Mouse (Mus musculus) heart, postnatal 25 days (tissue): ENCODE data around the gene Exoc6b. TPM values are rescaled to one million over a fixed set of nuclear protein-coding genes. Genes with fewer than 3 reads are reported as not detected.
"Not testable (repeated sequence)": the region's sequence is repeated elsewhere in the genome, so short reads cannot be mapped to it uniquely, and the experiment has no call there.

Experiments used
- DNase-seq: peaks from one replicate; pipeline ENCODE4 v3.0.0; 2022; ENCODE audit warnings: low spot score
- intact Hi-C: fragments of 180-260 bp; cut with DNase I; formaldehyde crosslinking; loops from one replicate; pipeline ENCODE4 v1.15.1; 2025
- total RNA-seq, 2 experiments: library from RNA; stranded (reverse); gene quantifications; 2 replicates each; pipeline ENCODE4 v1.2.3; 2021

The Exoc6b gene
- 10 to 100 TPM; 17.4 to 18.5 TPM for total RNA-seq

DNA sequence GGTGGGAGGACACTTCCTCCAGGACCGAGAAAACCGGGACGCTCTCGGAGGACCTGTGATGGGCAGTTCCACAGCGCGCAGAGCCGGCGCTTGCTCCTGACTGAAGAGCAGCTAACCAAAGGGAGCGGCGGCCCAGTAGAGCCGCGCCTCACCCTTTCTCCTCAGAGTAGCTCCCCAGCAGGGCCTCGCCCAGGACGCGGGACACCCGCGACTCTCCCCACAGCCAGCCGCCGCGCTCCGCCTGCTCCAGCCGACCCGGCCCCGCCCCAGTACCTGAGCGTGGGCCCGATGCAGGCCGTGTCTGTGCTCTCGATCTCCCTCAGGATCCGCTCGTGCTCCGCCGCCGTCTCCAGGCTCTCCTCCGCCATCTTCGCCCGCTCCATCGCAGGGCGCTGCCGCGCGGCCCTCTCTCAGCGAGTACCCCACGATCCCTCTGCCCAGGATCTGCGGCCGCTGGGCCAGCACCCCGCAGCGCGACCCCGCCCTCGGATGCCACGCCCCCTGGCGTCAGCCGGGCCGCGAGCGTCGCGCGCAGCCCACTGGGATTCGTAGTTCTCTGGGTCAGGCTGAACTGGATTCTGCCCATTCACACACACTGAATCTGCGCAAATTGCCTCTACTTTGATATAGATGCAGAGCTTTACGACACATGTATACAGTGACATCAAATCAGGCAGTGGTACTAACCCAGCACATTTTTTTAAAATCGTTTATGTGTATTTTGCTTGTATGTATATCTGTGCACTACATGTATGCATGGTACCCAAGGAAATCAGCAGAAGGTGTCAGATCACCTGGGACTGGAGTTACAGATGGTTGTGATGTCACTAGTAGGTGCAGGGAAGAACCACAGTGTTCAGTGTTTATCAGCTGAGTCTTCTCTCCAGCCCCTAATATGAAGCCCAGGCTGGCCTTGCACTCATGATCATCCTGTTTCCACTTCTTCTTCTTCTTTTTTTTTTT, at the start of gene Exoc6b:
Gene Exoc6b (minus strand): TSS at position 491 of the 963 bp plus-strand sequence.
- peak; percentile 78 for DNase-seq
- intact Hi-C loops = loop anchor here (2.0 kb wide), 1 partner anchor 31 kb away; no protein-coding TSS in a partner anchor

- intact Hi-C loops = loop anchor here (2.0 kb wide), 1 partner anchor 81 kb away; no protein-coding TSS in a partner anchor
- DNase-seq = not testable (repeated sequence)
Observed at GRCm38 (mm10) chr6:85117545-85118511, 48.5 kb upstream of the Exoc6b start.

- intact Hi-C loops = loop anchor here (10.0 kb wide), 1 partner anchor 940 kb away; no protein-coding TSS in a partner anchor
- DNase-seq = no peak
Observed at GRCm38 (mm10) chr6:85105033-85105615, 35.8 kb upstream of the Exoc6b start.

DNA sequence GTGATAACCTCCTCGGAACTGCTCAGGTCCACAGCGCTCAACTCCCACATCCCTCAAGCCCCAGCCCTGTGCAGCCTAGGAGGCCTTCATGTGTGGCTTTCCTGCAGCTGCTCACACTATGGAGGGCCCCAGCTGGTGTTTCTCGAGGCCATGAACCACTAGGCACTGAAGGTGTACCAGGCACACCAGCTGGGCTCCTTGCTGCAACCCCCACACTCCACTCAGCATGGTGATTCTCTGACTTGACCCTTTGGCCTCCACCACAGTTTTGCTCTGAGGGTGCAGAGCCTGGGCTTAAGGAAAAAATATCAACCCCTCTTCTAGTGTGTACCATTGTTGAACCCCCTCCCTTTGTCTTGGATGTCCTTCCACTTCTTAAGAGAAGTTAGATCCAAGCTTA, 34.0 kb upstream of the Exoc6b start:
- intact Hi-C loops = loop anchor here (10.0 kb wide), 1 partner anchor 939 kb away; no protein-coding TSS in a partner anchor
- no peak for DNase-seq

DNA sequence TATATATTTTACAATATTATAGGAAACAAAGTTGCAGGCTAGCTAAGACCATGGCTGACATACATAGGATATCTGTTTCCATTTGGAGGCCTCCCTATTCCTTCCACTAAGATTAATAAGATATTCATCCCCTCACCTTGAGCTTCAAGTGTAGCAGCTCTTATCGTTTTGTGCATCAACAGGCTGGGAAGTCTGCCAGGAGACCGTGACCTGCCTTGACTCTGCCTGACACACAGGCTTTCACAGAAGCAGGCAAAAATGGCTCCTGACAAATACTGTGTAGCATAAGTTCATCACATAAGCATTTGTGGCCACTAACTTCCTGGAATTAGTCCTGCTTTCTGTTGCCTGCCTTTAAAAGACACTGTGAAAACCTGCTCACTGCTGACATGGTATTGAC, 27.1 kb upstream of the Exoc6b start:
- no peak for DNase-seq
- intact Hi-C loops = no loop called here

- intact Hi-C loops = no loop called here
Observed at GRCm38 (mm10) chr6:85087425-85087824, 18.1 kb upstream of the Exoc6b start.

GRCm38 (mm10) chr6:85086645-85087044, 17.3 kb upstream of the Exoc6b start:
- intact Hi-C loops = no loop called here
- DNase-seq = no peak

More at GRCm38 (mm10) chr6:85087425-85087824, 18.1 kb upstream of the Exoc6b start:
- no peak for DNase-seq

GRCm38 (mm10) chr6:85076179-85076720, 6.9 kb upstream of the Exoc6b start:
- intact Hi-C loops, DNase-seq: not testable (repeated sequence)

GRCm38 (mm10) chr6:85074996-85075395, 5.7 kb upstream of the Exoc6b start:
- no peak for DNase-seq
- intact Hi-C loops = no loop called here

- no peak for DNase-seq
- intact Hi-C loops = loop anchor here (2.0 kb wide), 1 partner anchor 30 kb away; no protein-coding TSS in a partner anchor
Observed at GRCm38 (mm10) chr6:85068322-85069022, 841 bp downstream of the Exoc6b start.

- DNase-seq = no peak
- intact Hi-C loops = no loop called here
Observed at GRCm38 (mm10) chr6:85057641-85058040, 11.7 kb downstream of the Exoc6b start.

- DNase-seq = no peak
- intact Hi-C loops = no loop called here
Observed at GRCm38 (mm10) chr6:85051109-85051508, 18.2 kb downstream of the Exoc6b start.

GRCm38 (mm10) chr6:85046531-85046930, 22.8 kb downstream of the Exoc6b start:
- DNase-seq = no peak
- intact Hi-C loops = no loop called here

GRCm38 (mm10) chr6:85044621-85045152, 24.6 kb downstream of the Exoc6b start:
- intact Hi-C loops = no loop called here
- DNase-seq = no peak

DNA sequence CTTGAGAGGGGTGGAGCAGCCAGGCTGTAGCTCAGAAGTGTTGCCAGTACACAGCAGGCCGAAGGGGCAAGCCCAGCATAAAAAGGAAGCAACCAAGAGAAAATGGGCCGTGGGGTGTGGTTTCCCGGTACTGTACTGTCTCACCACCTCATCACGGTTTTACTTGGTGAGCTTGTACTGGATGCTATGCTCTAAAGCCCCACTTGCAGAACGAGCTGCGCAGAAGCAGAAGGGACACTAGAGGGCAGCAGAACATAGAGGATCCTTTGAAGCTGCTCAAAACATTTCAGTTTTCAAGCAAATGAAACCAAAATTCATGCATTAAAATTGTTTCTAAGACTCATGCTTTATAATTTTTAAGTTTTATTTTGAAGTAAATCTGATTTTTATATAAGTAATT, 31.6 kb downstream of the Exoc6b start:
- no peak for DNase-seq
- intact Hi-C loops = loop anchor here (2.0 kb wide), 3 partner anchors 31 to 93 kb away; partner anchors contain the start of gene Exoc6b

DNA sequence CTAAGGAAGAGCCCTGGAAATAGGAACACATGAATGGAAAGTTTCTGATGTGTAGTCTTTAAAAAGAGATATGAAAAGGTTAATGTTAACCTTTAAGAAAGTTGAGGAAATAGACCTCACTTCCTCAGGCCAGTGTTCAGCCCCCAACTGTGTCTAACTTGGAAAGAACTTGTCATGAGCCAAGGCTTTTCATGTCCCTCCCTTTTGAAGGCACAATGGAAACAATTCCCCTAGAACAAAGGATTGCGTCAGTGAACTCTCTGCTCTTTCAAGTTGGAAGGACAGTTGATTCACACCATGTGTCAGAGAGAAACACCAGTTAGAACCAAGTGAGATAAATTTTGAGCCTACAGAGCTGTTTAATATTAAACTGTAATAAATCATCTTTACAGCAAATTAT, 39.6 kb downstream of the Exoc6b start:
- no peak for DNase-seq
- intact Hi-C loops = no loop called here

- intact Hi-C loops = no loop called here
- DNase-seq = no peak
Observed at GRCm38 (mm10) chr6:85024403-85024802, 44.9 kb downstream of the Exoc6b start.

GRCm38 (mm10) chr6:85017011-85017410, 52.3 kb downstream of the Exoc6b start:
- DNase-seq = no peak
- intact Hi-C loops = loop anchor here (2.0 to 5.0 kb wide), 3 partner anchors 100 to 920 kb away; no protein-coding TSS in a partner anchor
